In the genomic region with DNA sequence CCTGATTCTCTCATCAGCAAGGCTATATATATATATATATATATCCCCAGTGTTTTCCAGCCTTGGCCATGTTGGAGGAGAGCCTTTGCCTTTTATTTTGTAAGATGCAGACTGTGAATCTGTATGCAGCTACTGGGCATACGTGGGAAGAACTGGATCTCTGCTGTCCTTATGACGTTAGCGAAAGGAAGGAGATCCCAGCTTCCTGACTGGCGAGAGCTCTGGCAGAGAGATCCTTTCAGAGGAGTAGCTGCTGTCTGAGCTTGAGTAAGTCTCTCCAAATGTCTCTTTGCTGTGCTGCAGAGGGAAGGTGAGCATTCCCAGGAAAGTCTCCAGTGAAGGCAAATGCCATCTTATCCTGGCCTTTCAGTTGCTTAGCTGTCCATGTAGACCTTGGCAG, we compare ENCODE assay signal across 19 mouse cellular contexts.
DNase-seq lines count a peak whose midpoint lies in the region; ATAC-seq lines count a peak whose summit lies in the region.
"Had no signal": no experiment of that assay in that cellular context is flagged by ENCODE, and none has a peak within 500 bp of the region (broad histone marks: within the 10 kb centered on the region; RNA-seq: fewer than 3 reads in every experiment).

No protein-coding gene starts in this region.

- ATAC-seq in CD4-positive, CD25-positive, alpha-beta regulatory T cell, adult 4 months, result no peak
- ATAC-seq: activated CD4-positive, CD25-positive, alpha-beta regulatory T cell, adult 4 months; forebrain, embryonic 14.5 days; forebrain, embryonic 16.5 days; Patski had no signal

- peak; percentile 61 for DNase-seq in heart, adult 11 months
- DNase-seq in heart, adult 18-20 months, result no peak
- peak; percentile 9 for DNase-seq in testis, postnatal 10 days (ENCODE audit: low spot score)
- no peak for DNase-seq in testis, postnatal 14 days (ENCODE audit: low spot score)
- DNase-seq: adrenal gland, adult 8-10 months; adrenal gland, postnatal 14 days; adrenal gland, postnatal 36 days; cerebellum, adult 11 months; cerebellum, adult 18-20 months; cerebellum, adult 8-10 months; cerebellum, adult 9-11 months; cerebellum, postnatal 14 days; cerebellum, postnatal 36 days; embryo, embryonic 11 days had no signal

Comparison
In these comparisons a context has a peak if more than half of its experiments do, and no peak if none do; other contexts are left out.
1. DNase-seq: peak in heart, adult 11 months (single experiment) and testis, postnatal 10 days (single experiment); none in heart, adult 18-20 months (0 of 2) and testis, postnatal 14 days (single experiment).